24 mouse cellular contexts compared by ENCODE assay signal in the genomic region with DNA sequence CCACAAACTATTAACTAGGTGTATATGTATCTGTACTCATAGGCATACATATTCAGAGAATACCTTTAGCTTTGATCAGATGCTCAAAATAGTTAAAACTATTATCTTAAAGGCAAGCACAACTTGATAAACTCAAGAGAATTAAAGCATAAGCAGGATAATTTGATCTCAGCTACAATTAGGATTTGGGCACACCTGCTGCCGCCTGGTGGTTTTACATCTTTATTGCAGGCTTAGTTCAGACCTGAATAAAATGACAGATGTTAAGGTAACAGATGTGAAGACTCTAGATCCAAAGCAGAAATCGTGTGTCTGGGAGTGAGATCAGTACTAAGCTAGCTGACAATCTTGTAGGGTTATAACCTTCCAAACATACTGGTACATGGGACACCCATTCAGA. TPM values are rescaled to one million over a fixed set of nuclear protein-coding genes. Genes with fewer than 3 reads are reported as not detected.
DNase-seq lines count a peak whose midpoint lies in the region; ATAC-seq and TF ChIP-seq lines count a peak whose summit lies in the region.
"Had no signal": no experiment of that assay in that cellular context is flagged by ENCODE, and none has a peak within 500 bp of the region (broad histone marks: within the 10 kb centered on the region; RNA-seq: fewer than 3 reads in every experiment).

No protein-coding gene starts in this region.

- no peaks in the 10 kb centered on the region for H3K4me1 ChIP-seq in intestine, postnatal 0 days (replicated peaks; ENCODE audit: control insufficient read depth, insufficient read depth, low read length)
- H3K4me1 ChIP-seq in intestine, embryonic 15.5 days (replicated peaks) = no peaks in the 10 kb centered on the region
- no peaks in the 10 kb centered on the region for H3K4me1 ChIP-seq in midbrain, postnatal 0 days (ENCODE audit: insufficient read depth, low read length)
- peaks cover 10% of the 10 kb centered on the region for H3K4me1 ChIP-seq in midbrain, embryonic 10.5 days
- H3K4me1 ChIP-seq in liver, embryonic 12.5 days = no peaks in the 10 kb centered on the region
- H3K4me1 ChIP-seq: heart, embryonic 15.5 days; limb, embryonic 12.5 days; liver, embryonic 13.5 days; stomach, embryonic 15.5 days had no signal

- DNase-seq in midbrain, postnatal 0 days (ENCODE audit: low spot score) = no peak
- no peak for DNase-seq in midbrain, embryonic 10.5 days (ENCODE audit: low spot score)
- peak; percentile 32 for DNase-seq in NIH3T3 (ENCODE audit: low read depth)
- no peak for DNase-seq in adipocyte (ENCODE audit: low spot score)
- DNase-seq: adrenal gland, postnatal 10 days; cerebellum, postnatal 10 days; kidney, adult 8-10 months; kidney, postnatal 36 days; liver, embryonic 13.5 days; midbrain, embryonic 14.5 days; retina, postnatal 1 day; thymus, adult 2 months had no signal

- H3K4me2 ChIP-seq in intestine, postnatal 0 days (replicated peaks; ENCODE audit: low read depth) = no peak overlapping the region
- no peak overlapping the region for H3K4me2 ChIP-seq in intestine, embryonic 15.5 days (replicated peaks)
- H3K4me2 ChIP-seq in midbrain, postnatal 0 days (ENCODE audit: low read depth, low read length, poor library complexity, severe bottlenecking) = no peak overlapping the region
- H3K4me2 ChIP-seq in liver, embryonic 12.5 days = no peak overlapping the region
- H3K4me2 ChIP-seq: embryonic facial prominence, embryonic 15.5 days; heart, embryonic 15.5 days; limb, embryonic 12.5 days; liver, embryonic 13.5 days; lung, embryonic 15.5 days; stomach, embryonic 15.5 days had no signal

- H3K36me3 ChIP-seq in intestine, postnatal 0 days (ENCODE audit: control insufficient read depth, insufficient read depth) = no peaks in the 10 kb centered on the region
- no peaks in the 10 kb centered on the region for H3K36me3 ChIP-seq in intestine, embryonic 15.5 days
- no peaks in the 10 kb centered on the region for H3K36me3 ChIP-seq in midbrain, postnatal 0 days (ENCODE audit: insufficient read depth, low read length)
- no peaks in the 10 kb centered on the region for H3K36me3 ChIP-seq in midbrain, embryonic 10.5 days
- H3K36me3 ChIP-seq in liver, embryonic 12.5 days = no peaks in the 10 kb centered on the region
- H3K36me3 ChIP-seq: embryonic facial prominence, embryonic 15.5 days; heart, embryonic 15.5 days; limb, embryonic 12.5 days; liver, embryonic 13.5 days; lung, embryonic 15.5 days; stomach, embryonic 15.5 days had no signal

- H3K9me3 ChIP-seq in intestine, postnatal 0 days (ENCODE audit: control insufficient read depth) = no peaks in the 10 kb centered on the region
- H3K9me3 ChIP-seq in intestine, embryonic 15.5 days = no peaks in the 10 kb centered on the region
- H3K9me3 ChIP-seq in midbrain, postnatal 0 days (ENCODE audit: low read length) = no peaks in the 10 kb centered on the region
- no peaks in the 10 kb centered on the region for H3K9me3 ChIP-seq in midbrain, embryonic 10.5 days (replicated peaks)
- no peaks in the 10 kb centered on the region for H3K9me3 ChIP-seq in liver, embryonic 12.5 days (replicated peaks)
- H3K9me3 ChIP-seq: embryonic facial prominence, embryonic 15.5 days; heart, embryonic 15.5 days; limb, embryonic 12.5 days; liver, embryonic 13.5 days; lung, embryonic 15.5 days; stomach, embryonic 15.5 days had no signal

- no peak overlapping the region for H3K4me3 ChIP-seq in intestine, postnatal 0 days (ENCODE audit: low read depth, low read length)
- no peak overlapping the region for H3K4me3 ChIP-seq in intestine, embryonic 15.5 days (replicated peaks)
- H3K4me3 ChIP-seq in midbrain, postnatal 0 days (ENCODE audit: low read depth, low read length) = no peak overlapping the region
- no peak overlapping the region for H3K4me3 ChIP-seq in midbrain, embryonic 10.5 days
- no peak overlapping the region for H3K4me3 ChIP-seq in liver, embryonic 12.5 days
- H3K4me3 ChIP-seq: embryonic facial prominence, embryonic 15.5 days; heart, embryonic 15.5 days; limb, embryonic 12.5 days; liver, embryonic 13.5 days; lung, embryonic 15.5 days; stomach, embryonic 15.5 days had no signal

- H3K9ac ChIP-seq in intestine, postnatal 0 days (ENCODE audit: low read depth, low read length) = no peak overlapping the region
- H3K9ac ChIP-seq in intestine, embryonic 15.5 days = no peak overlapping the region
- no peak overlapping the region for H3K9ac ChIP-seq in midbrain, postnatal 0 days (replicated peaks; ENCODE audit: low read length, poor library complexity, severe bottlenecking)
- H3K9ac ChIP-seq in liver, embryonic 12.5 days = no peak overlapping the region
- H3K9ac ChIP-seq: embryonic facial prominence, embryonic 15.5 days; heart, embryonic 15.5 days; limb, embryonic 12.5 days; liver, embryonic 13.5 days; lung, embryonic 15.5 days; stomach, embryonic 15.5 days had no signal

- no peak for ATAC-seq in intestine, postnatal 0 days
- ATAC-seq in intestine, embryonic 15.5 days = no peak
- ATAC-seq in midbrain, postnatal 0 days (ENCODE audit: low FRiP score) = no peak
- ATAC-seq in liver, embryonic 12.5 days = no peak
- ATAC-seq: forebrain, embryonic 16.5 days had no signal

- TF ChIP-seq CTCF in intestine, postnatal 0 days (IDR thresholded peaks at IDR 0.05; ENCODE audit: low read depth) = peak; percentile 43
- peak; percentile 40 for TF ChIP-seq CTCF in midbrain, postnatal 0 days (IDR thresholded peaks at IDR 0.05)

- H3K27ac ChIP-seq in intestine, postnatal 0 days (ENCODE audit: low read depth, low read length) = no peak overlapping the region
- no peak overlapping the region for H3K27ac ChIP-seq in intestine, embryonic 15.5 days
- no peak overlapping the region for H3K27ac ChIP-seq in midbrain, postnatal 0 days (ENCODE audit: low read depth, low read length)
- no peak overlapping the region for H3K27ac ChIP-seq in midbrain, embryonic 10.5 days (replicated peaks)
- no peak overlapping the region for H3K27ac ChIP-seq in liver, embryonic 12.5 days
- H3K27ac ChIP-seq: embryonic facial prominence, embryonic 15.5 days; heart, embryonic 15.5 days; limb, embryonic 12.5 days; liver, embryonic 13.5 days; lung, embryonic 15.5 days; stomach, embryonic 15.5 days had no signal

- WGBS in intestine, postnatal 0 days = 72% methylated on average over 2 of the region's 2 CpGs
- WGBS in intestine, embryonic 15.5 days = 77% methylated on average over 2 of the region's 2 CpGs
- WGBS in midbrain, postnatal 0 days = 70% methylated on average over 2 of the region's 2 CpGs
- WGBS in midbrain, embryonic 10.5 days = 76% methylated on average over 2 of the region's 2 CpGs
- 39% methylated on average over 2 of the region's 2 CpGs for WGBS in liver, embryonic 12.5 days (ENCODE audit: insufficient replicate concordance)

- no peaks in the 10 kb centered on the region for H3K27me3 ChIP-seq in intestine, postnatal 0 days (replicated peaks; ENCODE audit: control insufficient read depth, insufficient read depth, low read length)
- H3K27me3 ChIP-seq in intestine, embryonic 15.5 days (replicated peaks) = no peaks in the 10 kb centered on the region
- no peaks in the 10 kb centered on the region for H3K27me3 ChIP-seq in midbrain, postnatal 0 days (ENCODE audit: insufficient read depth, low read length)
- H3K27me3 ChIP-seq in midbrain, embryonic 10.5 days (ENCODE audit: low read depth, poor library complexity, severe bottlenecking) = no peaks in the 10 kb centered on the region
- no peaks in the 10 kb centered on the region for H3K27me3 ChIP-seq in liver, embryonic 12.5 days (replicated peaks)
- H3K27me3 ChIP-seq: embryonic facial prominence, embryonic 15.5 days; heart, embryonic 15.5 days; liver, embryonic 13.5 days; lung, embryonic 15.5 days; stomach, embryonic 15.5 days had no signal

RNA-seq across cellular contexts. Expression of a gene that starts 24.8 kb away (rescaled TPM):
- 0.04 and 0.25 TPM in 2 replicates for polyA plus RNA-seq in intestine, postnatal 0 days (2015; fragmentation: Nextera tagmentation; extraction: Ambion mirVana)
- 0.15 and 0.45 TPM in 2 replicates for polyA plus RNA-seq in intestine, embryonic 15.5 days (2015; fragmentation: Nextera tagmentation; extraction: Ambion mirVana)
- 8.0 and 8.6 TPM in 2 replicates for total RNA-seq in midbrain, postnatal 0 days (2014; rRNA removed)
- polyA plus RNA-seq in midbrain, postnatal 0 days (2015; fragmentation: Nextera tagmentation; extraction: Ambion mirVana) = 2.1 and 2.5 TPM in 2 replicates
- polyA plus RNA-seq in midbrain, embryonic 10.5 days (2016; fragmentation: Nextera tagmentation; extraction: Ambion mirVana) = 0.15 and 0.41 TPM in 2 replicates
- polyA plus RNA-seq in liver, embryonic 12.5 days (2016; fragmentation: Nextera tagmentation; extraction: Ambion mirVana) = 0.08 TPM in 1 of 2 replicates, not detected in the other
- total RNA-seq: granulocyte monocyte progenitor cell, adult 5-6 weeks; megakaryocyte progenitor cell, adult 5-6 weeks; neutrophil, adult 5-6 weeks had no signal
- polyA plus RNA-seq: liver, embryonic 13.5 days had no signal
